Mouse (Mus musculus) kidney, embryonic 14.5 days (tissue): Measurements from ENCODE around the gene Itga8. TPM values are rescaled to one million over a fixed set of nuclear protein-coding genes. Genes with fewer than 3 reads are reported as not detected.

Experiments used
- ATAC-seq: fragments of 200-750 bp; cut with Nextera tagmentation; 2 replicates; pipeline ENCODE4 v1.8.0; 2017; ENCODE audit warnings: moderate number of reproducible peaks, mild to moderate bottlenecking, moderate TSS enrichment, moderate library complexity; ENCODE audit not compliant: low FRiP score, low TSS enrichment
- H3K27ac ChIP-seq: fragments of 300-500 bp; sonication (generic); 2 replicates; pipeline ENCODE4 v1.5.1; 2014; ENCODE audit warnings: low read depth, mild to moderate bottlenecking, low read length, moderate library complexity, mixed read lengths
- H3K27me3 ChIP-seq: fragments of 300-500 bp; sonication (generic); 2 replicates; pipeline ENCODE4 v1.6.1; 2014; ENCODE audit warnings: mild to moderate bottlenecking, low read length; ENCODE audit not compliant: control insufficient read depth, insufficient read depth
- H3K36me3 ChIP-seq: fragments of 300-500 bp; sonication (generic); 2 replicates; pipeline ENCODE4 v1.6.1; 2014; ENCODE audit warnings: low read length, mixed read lengths; ENCODE audit not compliant: control insufficient read depth, insufficient read depth
- H3K4me1 ChIP-seq: fragments of 300-500 bp; sonication (generic); 2 replicates; pipeline ENCODE4 v1.6.1; 2014; ENCODE audit warnings: low read length, mixed read lengths; ENCODE audit not compliant: control insufficient read depth, insufficient read depth
- H3K4me2 ChIP-seq: fragments of 300-500 bp; sonication (generic); replicated peaks from 2 replicates; pipeline ENCODE4 v1.6.1; 2014; ENCODE audit warnings: low read depth, mild to moderate bottlenecking, low read length
- H3K4me3 ChIP-seq: fragments of 300-500 bp; sonication (generic); 2 replicates; pipeline ENCODE4 v1.5.1; 2014; ENCODE audit warnings: mild to moderate bottlenecking, low read length
- H3K9ac ChIP-seq: fragments of 300-500 bp; sonication (generic); 2 replicates; pipeline ENCODE4 v1.6.1; 2014; ENCODE audit warnings: low read depth, mild to moderate bottlenecking, low read length, moderate library complexity
- H3K9me3 ChIP-seq: fragments of 300-500 bp; sonication (generic); 2 replicates; pipeline ENCODE4 v1.6.1; 2016; ENCODE audit warnings: low read length; ENCODE audit not compliant: control insufficient read depth
- WGBS: fragments of 180-500 bp; shearing (Covaris S2); extraction: QIAGEN DNeasy Blood & Tissue Kit; methylation state at CpG from one replicate; pipeline ENCODE4 v1.1.7; 2014; 5-methylcytosine and 5-hydroxymethylcytosine counted together
- polyA plus RNA-seq: library from polyadenylated mRNA; unstranded; fragments of >200 nt; fragmentation: Nextera tagmentation; extraction: Ambion mirVana; gene quantifications from 2 replicates; pipeline ENCODE4 v1.2.1, GENCODE M21; 2014

Gene Itga8
- 21.4 and 48.2 TPM in 2 replicates for polyA plus RNA-seq

GRCm38 (mm10) chr2:12301431-12302170, at the start of gene Itga8:
Gene Itga8, minus strand, starts transcription at chr2:12301922.
- Histone ChIP-seq H3K27ac (peak within 1 kb of the TSS; percentile 62; the same call in 1 of the 2 replicates), H3K36me3 (no peaks in the 10 kb centered on the region), H3K4me1 (0 out of 2 replicates have a peak, but pooled peaks cover 3% of the 10 kb centered on the region), H3K9ac (peak within 1 kb of the TSS; percentile 82), H3K9me3 (no peaks in the 10 kb centered on the region), H3K4me3 (peak within 1 kb of the TSS; percentile 75), H3K4me2 (peak within 1 kb of the TSS; percentile 87), H3K27me3 (no peaks in the 10 kb centered on the region)
- ATAC-seq = peak; percentile 95
- WGBS = under 1% methylated on average over 56 of the region's 56 CpGs

- H3K36me3 ChIP-seq = peaks cover 4% of the 10 kb centered on the region; the same call in 1 of the 2 replicates
- H3K9ac ChIP-seq = no peak overlapping the region
- no peak overlapping the region for H3K4me2 ChIP-seq
- no peaks in the 10 kb centered on the region for H3K4me1 ChIP-seq
- no peaks in the 10 kb centered on the region for H3K27me3 ChIP-seq
- no peak for ATAC-seq
- H3K27ac ChIP-seq = no peak overlapping the region
- H3K9me3 ChIP-seq = no peaks in the 10 kb centered on the region
- no peak overlapping the region for H3K4me3 ChIP-seq
- 80% methylated on average over 2 of the region's 2 CpGs for WGBS
Observed at GRCm38 (mm10) chr2:12348914-12349313, 47.2 kb upstream of the Itga8 start.

GRCm38 (mm10) chr2:12331962-12332361, 30.2 kb upstream of the Itga8 start:
- Histone ChIP-seq H3K4me2 (no peak overlapping the region), H3K4me1 (peaks cover 5% of the 10 kb centered on the region; the same call in 1 of the 2 replicates), H3K36me3 (no peaks in the 10 kb centered on the region), H3K27me3 (no peaks in the 10 kb centered on the region), H3K9me3 (no peaks in the 10 kb centered on the region), H3K27ac (no peak overlapping the region), H3K4me3 (no peak overlapping the region), H3K9ac (no peak overlapping the region)
- 73% methylated on average over 2 of the region's 2 CpGs for WGBS
- no peak for ATAC-seq

- H3K9ac ChIP-seq = no peak overlapping the region
- no peak overlapping the region for H3K27ac ChIP-seq
- no peak overlapping the region for H3K4me2 ChIP-seq
- no peaks in the 10 kb centered on the region for H3K27me3 ChIP-seq
- H3K36me3 ChIP-seq = no peaks in the 10 kb centered on the region
- ATAC-seq = no peak
- 71% methylated on average over 2 of the region's 2 CpGs for WGBS
- no peaks in the 10 kb centered on the region for H3K9me3 ChIP-seq
- peaks cover 5% of the 10 kb centered on the region; the same call in 1 of the 2 replicates for H3K4me1 ChIP-seq
- no peak overlapping the region for H3K4me3 ChIP-seq
Observed at GRCm38 (mm10) chr2:12329620-12330019, 27.9 kb upstream of the Itga8 start.

GRCm38 (mm10) chr2:12329068-12329407, 27.3 kb upstream of the Itga8 start:
- peaks cover 5% of the 10 kb centered on the region; the same call in 1 of the 2 replicates for H3K4me1 ChIP-seq
- no peak overlapping the region for H3K4me3 ChIP-seq
- no peaks in the 10 kb centered on the region for H3K9me3 ChIP-seq
- no peaks in the 10 kb centered on the region for H3K27me3 ChIP-seq
- H3K27ac ChIP-seq = no peak overlapping the region
- H3K4me2 ChIP-seq = no peak overlapping the region
- WGBS = 27% methylated on average over 5 of the region's 5 CpGs
- no peak for ATAC-seq
- no peaks in the 10 kb centered on the region for H3K36me3 ChIP-seq
- H3K9ac ChIP-seq = no peak overlapping the region

GRCm38 (mm10) chr2:12328355-12329067, 26.8 kb upstream of the Itga8 start:
- Histone ChIP-seq H3K36me3 (no peaks in the 10 kb centered on the region), H3K27me3 (no peaks in the 10 kb centered on the region), H3K4me2 (peak overlapping the region; percentile 51; the same call in 1 of the 2 replicates), H3K9me3 (no peaks in the 10 kb centered on the region), H3K27ac (no peak overlapping the region), H3K9ac (no peak overlapping the region), H3K4me3 (peak overlapping the region; percentile 27; the same call in 1 of the 2 replicates), H3K4me1 (peaks cover 5% of the 10 kb centered on the region; the same call in 1 of the 2 replicates)
- ATAC-seq = no peak
- WGBS = 17% methylated on average over 8 of the region's 8 CpGs

- H3K4me3 ChIP-seq = peak overlapping the region; percentile 27
Observed at GRCm38 (mm10) chr2:12327691-12328354, 26.1 kb upstream of the Itga8 start.

GRCm38 (mm10) chr2:12327216-12327615, 25.5 kb upstream of the Itga8 start:
- H3K9me3 ChIP-seq = no peaks in the 10 kb centered on the region
- ATAC-seq = peak; percentile 71
- peaks cover 5% of the 10 kb centered on the region; the same call in 1 of the 2 replicates for H3K4me1 ChIP-seq
- no peak overlapping the region for H3K27ac ChIP-seq
- H3K36me3 ChIP-seq = no peaks in the 10 kb centered on the region
- no peak overlapping the region for H3K9ac ChIP-seq
- peak overlapping the region; percentile 51 for H3K4me2 ChIP-seq
- H3K27me3 ChIP-seq = no peaks in the 10 kb centered on the region
- H3K4me3 ChIP-seq = peak overlapping the region; percentile 27
- whole genome bisulfite sequencing = 11% methylated on average over 10 of the region's 10 CpGs

More at GRCm38 (mm10) chr2:12327691-12328354, 26.1 kb upstream of the Itga8 start:
- Histone ChIP-seq H3K27ac (no peak overlapping the region), H3K27me3 (no peaks in the 10 kb centered on the region), H3K9me3 (no peaks in the 10 kb centered on the region), H3K4me2 (peak overlapping the region; percentile 51), H3K9ac (no peak overlapping the region), H3K36me3 (no peaks in the 10 kb centered on the region), H3K4me1 (peaks cover 5% of the 10 kb centered on the region; the same call in 1 of the 2 replicates)
- ATAC-seq = peak; percentile 48; the same call in 1 of the 2 replicates
- 21% methylated on average over 11 of the region's 11 CpGs for WGBS
